Mouse (Mus musculus) limb, embryonic 10.5 days (tissue): Measurements from ENCODE around the gene Rgs17. TPM values are rescaled to one million over a fixed set of nuclear protein-coding genes. Genes with fewer than 3 reads are reported as not detected.
"Not testable (repeated sequence)": the region's sequence is repeated elsewhere in the genome, so short reads cannot be mapped to it uniquely, and the experiment has no call there.

Experiments
- DNase-seq: peaks from one replicate; pipeline ENCODE4 v3.0.0-alpha.2; 2017; ENCODE audit warnings: low spot score
- H3K27ac ChIP-seq: fragments of 300-500 bp; sonication (generic); 2 replicates; pipeline ENCODE4 v1.5.1; 2016; ENCODE audit warnings: mild to moderate bottlenecking
- H3K27me3 ChIP-seq: fragments of 300-500 bp; sonication (generic); 2 replicates; pipeline ENCODE4 v1.6.1; 2016; ENCODE audit warnings: low read depth, mild to moderate bottlenecking; ENCODE audit not compliant: poor library complexity, severe bottlenecking
- H3K36me3 ChIP-seq: fragments of 300-500 bp; sonication (generic); 2 replicates; pipeline ENCODE4 v1.6.1; 2016; ENCODE audit warnings: mild to moderate bottlenecking, moderate library complexity
- H3K4me1 ChIP-seq: fragments of 300-500 bp; sonication (generic); 2 replicates; pipeline ENCODE4 v1.6.1; 2016
- H3K4me3 ChIP-seq: fragments of 300-500 bp; sonication (generic); 2 replicates; pipeline ENCODE4 v1.5.1; 2016; ENCODE audit warnings: mild to moderate bottlenecking, moderate library complexity
- H3K9me3 ChIP-seq: fragments of 300-500 bp; sonication (generic); replicated peaks from 2 replicates; pipeline ENCODE4 v1.6.1; 2016; ENCODE audit warnings: mild to moderate bottlenecking
- WGBS: fragments of 180-500 bp; shearing (Covaris S2); methylation state at CpG from one replicate; pipeline ENCODE4 v1.1.7; 2016; 5-methylcytosine and 5-hydroxymethylcytosine counted together
- polyA plus RNA-seq: library from polyadenylated mRNA; unstranded; fragments of >200 nt; fragmentation: Nextera tagmentation; extraction: Ambion mirVana; gene quantifications from 2 replicates; pipeline ENCODE4 v1.2.1, GENCODE M21; 2016

Rgs17 gene
- 0.23 and 0.28 TPM in 2 replicates for polyA plus RNA-seq

DNA sequence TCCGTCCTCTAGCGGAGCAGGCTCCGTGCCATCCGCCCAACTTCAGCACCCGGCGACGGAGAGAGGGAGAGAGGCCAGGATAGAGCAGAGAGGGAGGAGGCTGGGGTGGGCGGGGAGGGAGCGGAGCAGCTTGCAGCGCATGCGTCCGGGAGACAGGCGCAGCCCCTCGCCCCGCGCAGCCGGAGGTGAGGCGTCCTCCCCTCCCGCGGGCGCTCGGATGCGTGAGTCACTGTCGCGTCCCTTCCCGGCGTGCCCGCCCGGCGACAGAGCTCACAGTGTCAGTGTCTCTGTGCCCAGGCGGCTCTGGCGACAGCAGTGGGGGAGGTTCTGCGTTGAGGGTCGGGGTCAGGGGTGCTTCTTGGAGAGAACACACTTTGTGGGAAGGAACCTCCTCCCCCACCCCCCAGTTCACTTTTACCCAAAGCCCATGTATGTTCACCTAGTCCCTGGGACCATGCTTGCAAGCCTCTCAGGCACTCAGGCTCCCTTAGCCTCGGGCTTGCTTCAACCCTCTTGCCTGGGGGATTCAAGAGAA is at the start of gene Rgs17:
Gene Rgs17 (minus strand): TSS at position 107 of the 535 bp plus-strand sequence.
- peak within 1 kb of the TSS; percentile 71 for H3K4me3 ChIP-seq
- H3K27ac ChIP-seq, result peak within 1 kb of the TSS; percentile 57
- peaks cover 39% of the 10 kb centered on the region for H3K27me3 ChIP-seq
- no peaks in the 10 kb centered on the region for H3K9me3 ChIP-seq
- WGBS, result under 1% methylated on average over 34 of the region's 35 CpGs
- DNase-seq, result peak; percentile 80
- H3K36me3 ChIP-seq, result no peaks in the 10 kb centered on the region
- peaks cover 16% of the 10 kb centered on the region for H3K4me1 ChIP-seq

DNA sequence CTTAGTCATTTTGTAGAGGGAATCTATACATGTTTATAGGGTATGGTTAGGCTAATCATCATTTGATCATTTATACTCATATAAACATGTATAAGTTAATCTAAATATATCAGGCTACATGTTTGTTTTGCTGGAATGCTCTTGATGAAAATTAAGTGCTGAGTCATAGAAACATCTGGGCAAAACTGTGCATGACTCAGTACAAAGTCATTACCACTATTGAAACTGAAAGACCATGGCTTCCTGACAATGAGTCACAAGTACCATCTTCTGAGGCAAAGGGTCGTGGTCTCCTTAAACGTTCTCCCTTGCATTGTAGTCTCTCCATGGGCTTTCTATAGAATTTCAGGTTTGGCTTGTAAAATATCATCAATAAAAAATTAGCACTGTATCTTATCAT is 45.5 kb upstream of the Rgs17 start:
- WGBS, result 89% methylated on average over 2 of the region's 2 CpGs
- no peak for DNase-seq

DNA sequence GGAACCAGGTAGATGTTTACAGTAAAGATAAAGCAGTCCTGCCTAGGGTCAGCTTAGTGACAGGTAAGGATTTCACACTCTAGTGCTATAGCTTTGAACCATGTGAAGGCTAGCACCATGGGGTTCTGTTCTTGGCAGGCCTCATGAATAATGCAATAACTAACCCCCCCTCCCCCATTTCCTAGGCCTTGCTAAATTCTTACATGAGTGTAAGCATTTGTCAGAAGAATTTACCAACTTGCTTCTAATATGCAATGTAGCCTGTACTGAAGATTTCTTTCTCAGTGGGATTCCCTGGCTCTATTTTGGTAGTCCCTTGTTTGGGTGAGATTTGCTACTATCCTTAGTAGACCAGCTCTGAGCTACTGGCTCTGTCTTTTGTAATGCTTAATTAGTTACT is 31.6 kb upstream of the Rgs17 start:
- not testable (repeated sequence) for H3K27ac ChIP-seq, H3K4me1 ChIP-seq, H3K27me3 ChIP-seq, H3K9me3 ChIP-seq, H3K36me3 ChIP-seq, DNase-seq, H3K4me3 ChIP-seq

More for the DNA sequence above, 45.5 kb upstream of the Rgs17 start:
- Histone ChIP-seq H3K27me3 (no peaks in the 10 kb centered on the region), H3K27ac (no peak overlapping the region), H3K9me3 (no peaks in the 10 kb centered on the region), H3K4me1 (no peaks in the 10 kb centered on the region), H3K36me3 (no peaks in the 10 kb centered on the region), H3K4me3 (no peak overlapping the region)

DNA sequence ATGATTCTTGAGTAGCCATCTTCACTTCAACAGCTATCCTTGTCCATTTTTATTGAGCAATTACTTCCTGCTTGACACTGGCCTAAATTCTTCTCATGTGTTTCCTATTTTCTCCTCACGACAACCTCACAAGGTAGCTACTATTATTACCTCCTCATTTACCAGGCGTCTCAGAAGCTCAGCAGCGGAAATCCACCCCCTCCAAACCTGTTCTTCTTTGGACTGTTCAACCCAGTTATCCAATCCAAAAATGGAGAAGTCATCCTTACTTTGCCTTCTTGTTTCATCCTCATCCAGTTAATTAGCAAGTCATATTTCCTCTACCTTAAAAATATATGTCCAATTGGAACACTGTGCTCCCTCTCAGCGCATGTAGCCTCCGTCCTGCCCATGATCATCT is 2.1 kb upstream of the Rgs17 start:
- no peak overlapping the region for H3K27ac ChIP-seq
- no peaks in the 10 kb centered on the region for H3K9me3 ChIP-seq
- peaks cover 16% of the 10 kb centered on the region for H3K4me1 ChIP-seq
- peaks cover 39% of the 10 kb centered on the region for H3K27me3 ChIP-seq
- 66% methylated on average over 5 of the region's 5 CpGs for WGBS
- no peak overlapping the region for H3K4me3 ChIP-seq
- DNase-seq, result no peak
- no peaks in the 10 kb centered on the region for H3K36me3 ChIP-seq

DNA sequence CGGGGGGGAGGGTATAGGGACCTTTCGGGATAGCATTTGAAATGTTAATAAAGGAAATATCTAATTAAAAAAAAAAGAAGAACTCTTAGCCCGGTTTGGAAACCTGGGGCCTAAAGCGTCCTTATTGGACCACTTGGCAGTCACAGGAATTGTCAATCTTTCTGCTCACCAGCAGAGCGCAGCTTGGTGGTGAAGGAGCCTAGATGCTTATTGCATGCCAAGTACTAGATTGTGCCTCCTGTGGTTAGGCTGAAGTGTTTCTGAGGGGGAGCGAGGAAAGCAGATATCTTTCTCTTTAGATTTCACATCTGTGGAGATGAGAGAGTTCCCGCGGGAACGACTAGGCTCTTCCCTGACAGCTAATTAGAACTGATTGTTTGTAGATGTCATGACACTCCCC is 896 bp upstream of the Rgs17 start:
- peaks cover 39% of the 10 kb centered on the region for H3K27me3 ChIP-seq
- H3K36me3 ChIP-seq, result no peaks in the 10 kb centered on the region
- H3K27ac ChIP-seq, result no peak overlapping the region
- WGBS, result 11% methylated on average over 9 of the region's 9 CpGs
- no peak overlapping the region for H3K4me3 ChIP-seq
- no peaks in the 10 kb centered on the region for H3K9me3 ChIP-seq
- peak; percentile 29 for DNase-seq
- peaks cover 16% of the 10 kb centered on the region for H3K4me1 ChIP-seq

DNA sequence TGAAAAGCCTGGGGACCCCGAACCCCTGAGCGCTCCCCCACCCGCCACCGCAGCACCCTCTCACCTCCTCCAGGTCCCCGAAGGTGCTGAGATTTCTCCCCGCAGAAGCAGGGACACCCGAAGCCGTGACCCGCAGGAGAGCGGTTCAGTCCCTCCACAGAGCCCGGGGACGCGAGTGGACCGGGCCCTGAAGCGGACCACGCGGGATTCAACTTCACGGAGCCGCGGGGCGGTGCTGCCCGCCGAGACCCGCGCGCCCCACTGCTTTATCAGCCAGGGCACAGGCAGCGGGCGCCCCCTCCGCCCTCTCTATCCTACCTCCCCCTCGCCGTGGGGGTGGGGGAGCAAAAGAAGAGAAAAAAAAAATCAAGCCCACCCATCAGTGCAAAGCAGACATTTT is 429 bp downstream of the Rgs17 start:
- peak; percentile 35 for DNase-seq
- under 1% methylated on average over 31 of the region's 31 CpGs for WGBS
- peak overlapping the region; percentile 71 for H3K4me3 ChIP-seq
- H3K36me3 ChIP-seq, result no peaks in the 10 kb centered on the region
- peaks cover 16% of the 10 kb centered on the region for H3K4me1 ChIP-seq
- H3K27me3 ChIP-seq, result peaks cover 39% of the 10 kb centered on the region
- H3K9me3 ChIP-seq, result no peaks in the 10 kb centered on the region
- H3K27ac ChIP-seq, result no peak overlapping the region

DNA sequence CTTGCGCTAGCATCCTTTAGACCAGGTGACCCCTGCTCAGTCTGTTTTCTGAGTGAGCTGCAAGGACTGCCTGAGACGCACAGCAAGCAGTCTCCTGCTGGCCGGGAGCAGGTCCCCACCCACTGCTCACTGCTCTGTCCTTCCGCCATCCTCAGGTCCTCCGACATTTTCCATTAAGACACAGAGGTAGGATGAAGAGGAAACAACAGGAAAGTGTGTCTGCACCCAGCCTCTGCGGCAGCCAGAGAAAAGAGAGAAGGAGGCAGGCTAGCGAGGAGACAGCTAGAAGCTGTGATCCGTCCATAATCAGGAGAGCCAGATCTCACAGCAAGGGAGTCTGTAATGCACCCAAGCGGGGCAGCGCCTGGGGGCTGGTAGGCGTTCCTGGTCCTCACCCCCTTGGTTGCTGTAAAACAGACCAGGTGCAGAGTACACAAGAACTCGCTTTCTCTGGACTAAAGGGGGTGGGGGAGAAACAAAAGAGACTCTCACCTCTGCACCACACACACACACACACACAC is 1.1 kb downstream of the Rgs17 start:
- no peak for DNase-seq
- WGBS, result 2% methylated on average over 12 of the region's 12 CpGs
- no peak overlapping the region for H3K27ac ChIP-seq
- peaks cover 16% of the 10 kb centered on the region for H3K4me1 ChIP-seq
- no peaks in the 10 kb centered on the region for H3K36me3 ChIP-seq
- H3K27me3 ChIP-seq, result peaks cover 39% of the 10 kb centered on the region
- H3K4me3 ChIP-seq, result peak overlapping the region; percentile 71
- no peaks in the 10 kb centered on the region for H3K9me3 ChIP-seq

DNA sequence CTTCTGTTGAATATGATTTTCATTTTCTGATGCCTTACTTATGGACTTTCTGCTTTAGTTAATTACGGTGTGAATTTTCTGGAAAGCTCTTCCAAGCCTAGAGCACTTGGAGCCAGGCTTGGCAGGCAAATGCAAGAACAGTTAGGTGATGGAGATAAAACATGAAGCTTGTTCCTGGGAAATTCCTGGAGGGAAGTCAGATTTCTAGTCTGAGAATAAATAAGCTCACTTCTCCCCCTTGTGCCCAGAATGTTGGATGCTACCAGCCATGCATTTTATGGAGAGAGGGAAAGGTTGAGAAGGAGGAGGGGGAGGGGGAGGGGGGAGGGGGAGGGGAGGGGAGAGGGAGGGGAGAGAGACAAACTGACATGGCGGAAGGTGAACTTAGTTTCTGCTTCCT is 17.8 kb downstream of the Rgs17 start:
- no peaks in the 10 kb centered on the region for H3K9me3 ChIP-seq
- no peak for DNase-seq
- WGBS, result 90% methylated on average over 2 of the region's 2 CpGs
- H3K4me1 ChIP-seq, result no peaks in the 10 kb centered on the region
- no peak overlapping the region for H3K4me3 ChIP-seq
- no peaks in the 10 kb centered on the region for H3K27me3 ChIP-seq
- H3K27ac ChIP-seq, result no peak overlapping the region
- no peaks in the 10 kb centered on the region for H3K36me3 ChIP-seq

DNA sequence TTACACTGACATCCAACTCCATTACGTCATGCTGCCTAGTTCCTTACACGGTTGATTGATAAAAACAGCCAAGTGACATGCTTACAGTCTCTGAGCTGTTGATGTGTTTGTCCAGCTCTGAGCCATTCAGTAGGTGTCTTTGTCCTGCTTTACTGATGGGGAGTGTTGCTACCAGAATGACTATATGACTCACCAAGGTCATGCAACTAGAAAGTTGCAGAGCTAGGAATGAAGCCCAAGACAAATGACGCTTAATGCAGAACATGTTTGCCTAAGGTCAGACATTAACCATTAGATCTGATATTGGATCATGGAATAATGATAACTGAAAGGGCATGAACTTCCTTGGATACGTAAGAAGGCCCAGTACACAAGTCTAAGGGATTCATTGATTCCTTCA is 20.4 kb downstream of the Rgs17 start:
- H3K27ac ChIP-seq, result no peak overlapping the region
- no peak for DNase-seq
- no peak overlapping the region for H3K4me3 ChIP-seq
- 94% methylated on average over 4 of the region's 4 CpGs for whole genome bisulfite sequencing
- no peaks in the 10 kb centered on the region for H3K9me3 ChIP-seq
- no peaks in the 10 kb centered on the region for H3K36me3 ChIP-seq
- no peaks in the 10 kb centered on the region for H3K27me3 ChIP-seq
- H3K4me1 ChIP-seq, result no peaks in the 10 kb centered on the region

DNA sequence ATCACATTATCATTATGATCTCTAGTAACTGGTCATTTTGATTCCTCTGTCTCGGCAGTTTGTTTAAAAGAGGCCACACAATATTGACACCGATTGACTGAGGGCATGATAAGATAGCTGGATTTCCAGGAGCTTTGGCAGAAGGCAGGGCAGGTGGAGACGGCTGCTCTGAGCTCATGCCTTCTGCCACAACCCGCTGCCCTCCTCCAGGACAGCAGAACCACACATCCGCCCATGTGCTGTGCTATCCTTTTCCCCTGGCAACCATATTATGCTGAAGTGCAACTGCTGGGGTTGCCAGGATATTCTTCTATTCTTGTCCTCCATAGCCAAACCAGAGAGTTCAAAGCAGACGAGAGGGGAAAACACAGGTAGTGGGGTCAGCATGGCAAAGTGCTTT is 21.5 kb downstream of the Rgs17 start:
- no peaks in the 10 kb centered on the region for H3K27me3 ChIP-seq
- no peak for DNase-seq
- no peaks in the 10 kb centered on the region for H3K9me3 ChIP-seq
- no peaks in the 10 kb centered on the region for H3K36me3 ChIP-seq
- no peaks in the 10 kb centered on the region for H3K4me1 ChIP-seq
- 86% methylated on average over 6 of the region's 6 CpGs for WGBS
- no peak overlapping the region for H3K4me3 ChIP-seq
- H3K27ac ChIP-seq, result no peak overlapping the region

DNA sequence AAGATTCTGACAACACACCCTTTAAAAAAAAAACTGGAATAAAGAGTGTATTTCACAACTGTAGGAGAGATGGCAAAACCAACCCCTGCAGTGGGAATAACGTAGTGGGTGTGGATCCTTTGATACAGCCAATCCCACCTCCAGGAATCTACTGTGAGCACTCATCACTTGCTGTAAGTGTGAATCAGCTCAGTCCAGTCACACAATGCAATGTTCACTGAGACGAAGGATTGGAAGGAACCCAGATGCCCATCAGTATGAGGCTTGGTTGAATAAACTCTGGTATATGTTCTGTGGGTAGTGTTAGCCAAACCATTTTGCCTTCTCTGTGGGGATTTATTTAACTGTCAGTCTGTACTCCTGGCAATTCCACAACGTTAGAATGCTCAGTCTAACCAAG is 45.1 kb downstream of the Rgs17 start:
- Histone ChIP-seq H3K4me3 (no peak overlapping the region), H3K36me3 (no peaks in the 10 kb centered on the region), H3K4me1 (0 out of 2 replicates have a peak, but pooled peaks cover 4% of the 10 kb centered on the region), H3K27me3 (no peaks in the 10 kb centered on the region), H3K27ac (no peak overlapping the region), H3K9me3 (no peaks in the 10 kb centered on the region)
- DNase-seq, result no peak
- 74% methylated on average over 3 of the region's 3 CpGs for WGBS

DNA sequence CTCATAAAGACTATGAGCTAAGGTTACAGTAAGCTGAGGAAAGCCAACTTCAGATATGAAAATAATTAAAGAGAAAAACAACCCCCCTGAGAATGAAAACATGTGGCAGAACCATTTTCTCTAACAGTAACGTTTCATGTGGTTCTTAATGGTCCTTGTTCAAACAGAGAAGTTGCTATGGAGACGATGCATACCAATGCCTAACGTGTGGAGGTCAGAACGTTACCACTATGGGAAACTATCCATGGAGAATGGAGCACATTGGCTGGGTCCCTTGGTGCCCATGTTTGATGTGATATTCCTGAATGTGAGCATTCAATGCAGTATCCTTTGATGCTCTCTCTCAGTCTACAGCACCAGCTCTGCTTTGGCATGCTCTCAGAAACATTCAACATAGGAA is 51.1 kb downstream of the Rgs17 start:
- Histone ChIP-seq H3K36me3 (no peaks in the 10 kb centered on the region), H3K4me3 (no peak overlapping the region), H3K9me3 (no peaks in the 10 kb centered on the region), H3K4me1 (0 out of 2 replicates have a peak, but pooled peaks cover under 1% of the 10 kb centered on the region), H3K27me3 (no peaks in the 10 kb centered on the region), H3K27ac (no peak overlapping the region)
- 64% methylated on average over 4 of the region's 4 CpGs for WGBS
- no peak for DNase-seq

DNA sequence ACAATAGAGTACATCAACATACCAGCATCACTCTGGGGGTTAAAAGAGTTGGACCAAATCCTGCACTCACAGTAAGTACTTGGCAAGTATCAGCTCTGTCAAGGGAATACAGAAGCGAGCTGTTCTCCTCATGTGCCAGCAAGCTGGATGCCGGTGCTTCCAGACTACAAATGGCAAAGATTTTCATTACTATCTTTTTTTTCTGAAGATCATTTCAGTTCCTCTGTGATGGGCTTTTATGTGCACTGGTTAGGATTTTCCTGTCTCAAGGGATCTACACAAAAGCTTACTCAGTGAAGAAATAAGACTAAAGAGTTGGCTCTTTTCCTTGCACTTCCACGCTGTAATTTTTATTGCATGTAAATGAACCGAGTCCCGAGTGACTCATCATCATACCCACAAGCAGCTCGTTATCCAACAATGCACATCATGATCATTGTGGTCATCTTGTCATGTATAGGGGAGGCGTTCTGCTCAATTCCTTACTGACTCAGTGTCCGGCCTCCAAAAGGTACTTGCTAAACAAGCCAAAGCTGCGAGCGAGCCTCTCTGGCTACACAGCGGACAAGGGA is 54.1 kb downstream of the Rgs17 start:
- Histone ChIP-seq H3K36me3 (no peaks in the 10 kb centered on the region), H3K9me3 (no peaks in the 10 kb centered on the region), H3K4me3 (no peak overlapping the region), H3K4me1 (no peaks in the 10 kb centered on the region), H3K27me3 (no peaks in the 10 kb centered on the region), H3K27ac (no peak overlapping the region)
- DNase-seq, result no peak
- 91% methylated on average over 11 of the region's 11 CpGs for WGBS

DNA sequence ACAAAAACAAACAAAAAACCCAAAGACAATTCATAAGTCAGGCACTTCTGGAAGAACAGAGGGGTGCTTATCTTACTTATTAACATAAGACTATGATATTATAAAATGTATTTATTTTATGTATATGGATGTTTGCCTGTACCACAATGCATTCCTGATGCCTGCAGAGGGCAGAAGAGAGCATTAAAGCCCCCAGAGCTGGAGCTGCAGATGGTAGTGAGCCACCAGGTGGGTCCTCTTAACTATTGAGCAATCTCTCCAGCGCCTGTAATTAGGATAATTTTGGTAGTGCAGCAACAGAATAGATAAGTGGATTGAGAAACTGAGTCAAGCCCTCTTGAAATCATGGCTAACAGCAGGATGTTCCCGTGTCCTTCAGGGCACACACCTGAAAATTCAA is 56.2 kb downstream of the Rgs17 start:
- WGBS, result 66% methylated on average over 2 of the region's 2 CpGs
- Histone ChIP-seq H3K9me3 (no peaks in the 10 kb centered on the region), H3K27me3 (no peaks in the 10 kb centered on the region), H3K36me3 (no peaks in the 10 kb centered on the region), H3K4me1 (no peaks in the 10 kb centered on the region), H3K27ac (no peak overlapping the region), H3K4me3 (no peak overlapping the region)
- DNase-seq, result no peak
